Mouse (Mus musculus) heart, adult 2 months (tissue): ENCODE data around the gene Rrp36.

Source experiments
- EP300 ChIP-seq: fragments of 200-500 bp; IDR thresholded peaks from 2 replicates; pipeline ENCODE4 v1.6.1; 2011; ENCODE audit warnings: low read depth, low read length, control low read depth; ENCODE audit not compliant: insufficient read depth
- POLR2A ChIP-seq: fragments of 200-500 bp; IDR thresholded peaks from 2 replicates; pipeline ENCODE4 v1.6.1; 2011; ENCODE audit warnings: mild to moderate bottlenecking, low read depth, low read length, control low read depth; ENCODE audit not compliant: insufficient read depth

- TF ChIP-seq POLR2A = no peak
- no peak for TF ChIP-seq EP300
Observed at GRCm38 (mm10) chr17:46617799-46618198, 56.4 kb downstream of the Rrp36 start.
